Mouse (Mus musculus) liver, embryonic 12.5 days (tissue): ENCODE measurements around the gene Bola3. TPM values are rescaled to one million over a fixed set of nuclear protein-coding genes. Genes with fewer than 3 reads are reported as not detected.

Experiments used
- ATAC-seq: fragments of 200-750 bp; cut with Nextera tagmentation; 2 replicates; pipeline ENCODE4 v1.8.0; 2017; ENCODE audit warnings: moderate number of reproducible peaks, mild to moderate bottlenecking, moderate library complexity
- H3K27ac ChIP-seq: fragments of 300-500 bp; sonication (generic); 2 replicates; pipeline ENCODE4 v1.5.1; 2016; ENCODE audit warnings: mild to moderate bottlenecking
- H3K27me3 ChIP-seq: fragments of 300-500 bp; sonication (generic); replicated peaks from 2 replicates; pipeline ENCODE4 v1.6.1; 2016; ENCODE audit warnings: mild to moderate bottlenecking, moderate library complexity
- H3K36me3 ChIP-seq: fragments of 300-500 bp; sonication (generic); 2 replicates; pipeline ENCODE4 v1.6.1; 2016; ENCODE audit warnings: mild to moderate bottlenecking, moderate library complexity
- H3K4me1 ChIP-seq: fragments of 300-500 bp; sonication (generic); 2 replicates; pipeline ENCODE4 v1.6.1; 2016
- H3K4me2 ChIP-seq: fragments of 300-500 bp; sonication (generic); 2 replicates; pipeline ENCODE4 v1.6.1; 2016; ENCODE audit warnings: mild to moderate bottlenecking, moderate library complexity
- H3K4me3 ChIP-seq: fragments of 300-500 bp; sonication (generic); 2 replicates; pipeline ENCODE4 v1.5.1; 2016; ENCODE audit warnings: mild to moderate bottlenecking, moderate library complexity
- H3K9ac ChIP-seq: fragments of 300-500 bp; sonication (generic); 2 replicates; pipeline ENCODE4 v1.6.1; 2016; ENCODE audit warnings: mild to moderate bottlenecking, moderate library complexity
- H3K9me3 ChIP-seq: fragments of 300-500 bp; sonication (generic); replicated peaks from 2 replicates; pipeline ENCODE4 v1.6.1; 2016; ENCODE audit warnings: mild to moderate bottlenecking, moderate library complexity
- WGBS: fragments of 180-500 bp; shearing (Covaris S2); methylation state at CpG from one replicate; pipeline ENCODE4 v1.1.7; 2016; ENCODE audit not compliant: insufficient replicate concordance; 5-methylcytosine and 5-hydroxymethylcytosine counted together
- polyA plus RNA-seq: library from polyadenylated mRNA; unstranded; fragments of >200 nt; fragmentation: Nextera tagmentation; extraction: Ambion mirVana; gene quantifications from 2 replicates; pipeline ENCODE4 v1.2.1, GENCODE M21; 2016

Gene Bola3
- polyA plus RNA-seq, 1 experiment from 2014 or later = 322 TPM

- H3K36me3 ChIP-seq = peaks cover 98% of the 10 kb centered on the region
- no peak overlapping the region for H3K9ac ChIP-seq
- no peak overlapping the region for H3K27ac ChIP-seq
- no peaks in the 10 kb centered on the region for H3K4me1 ChIP-seq
- no peak overlapping the region for H3K4me2 ChIP-seq
- no peaks in the 10 kb centered on the region for H3K9me3 ChIP-seq
- H3K27me3 ChIP-seq = no peaks in the 10 kb centered on the region
- no peak for ATAC-seq
- 73% methylated on average over 3 of the region's 3 CpGs for WGBS
- H3K4me3 ChIP-seq = no peak overlapping the region
Measured at GRCm38 (mm10) chr6:83371350-83371749, 22.4 kb downstream of the Bola3 start.

GRCm38 (mm10) chr6:83373704-83374300, 24.9 kb downstream of the Bola3 start:
- Histone ChIP-seq H3K4me1 (no peaks in the 10 kb centered on the region), H3K27ac (no peak overlapping the region), H3K4me3 (no peak overlapping the region), H3K9ac (no peak overlapping the region), H3K27me3 (no peaks in the 10 kb centered on the region), H3K4me2 (no peak overlapping the region), H3K9me3 (no peaks in the 10 kb centered on the region), H3K36me3 (peaks cover 99% of the 10 kb centered on the region)
- ATAC-seq = no peak
- WGBS = 78% methylated on average over 9 of the region's 9 CpGs

GRCm38 (mm10) chr6:83381510-83382491, 32.9 kb downstream of the Bola3 start:
- peak; percentile 100 for ATAC-seq
- Histone ChIP-seq H3K4me2 (peak overlapping the region; percentile 42), H3K36me3 (peaks cover 95% of the 10 kb centered on the region), H3K27ac (peak overlapping the region; percentile 70), H3K4me1 (peaks cover 28% of the 10 kb centered on the region), H3K9me3 (no peaks in the 10 kb centered on the region), H3K27me3 (no peaks in the 10 kb centered on the region), H3K9ac (0 out of 2 replicates have a peak overlapping the region, but pooled peaks have one; percentile 40), H3K4me3 (no peak overlapping the region)
- WGBS = 42% methylated on average over 10 of the region's 10 CpGs

GRCm38 (mm10) chr6:83385569-83386090, 36.7 kb downstream of the Bola3 start:
- Histone ChIP-seq H3K4me2 (no peak overlapping the region), H3K4me1 (peaks cover 27% of the 10 kb centered on the region), H3K9ac (no peak overlapping the region), H3K27me3 (no peaks in the 10 kb centered on the region), H3K4me3 (no peak overlapping the region), H3K27ac (no peak overlapping the region), H3K9me3 (no peaks in the 10 kb centered on the region), H3K36me3 (peaks cover 71% of the 10 kb centered on the region)
- WGBS = 87% methylated on average over 9 of the region's 9 CpGs
- ATAC-seq = no peak

- no peaks in the 10 kb centered on the region for H3K9me3 ChIP-seq
- 85% methylated on average over 8 of the region's 8 CpGs for WGBS
- H3K4me1 ChIP-seq = peaks cover 25% of the 10 kb centered on the region
- H3K36me3 ChIP-seq = peaks cover 74% of the 10 kb centered on the region
- no peak overlapping the region for H3K4me3 ChIP-seq
- no peak for ATAC-seq
- H3K27me3 ChIP-seq = no peaks in the 10 kb centered on the region
- H3K4me2 ChIP-seq = no peak overlapping the region
- H3K27ac ChIP-seq = no peak overlapping the region
- no peak overlapping the region for H3K9ac ChIP-seq
Measured at GRCm38 (mm10) chr6:83392166-83392780, 43.3 kb downstream of the Bola3 start.

- H3K4me1 ChIP-seq = peaks cover 32% of the 10 kb centered on the region
- peaks cover 91% of the 10 kb centered on the region for H3K36me3 ChIP-seq
- no peak overlapping the region for H3K9ac ChIP-seq
- H3K27me3 ChIP-seq = no peaks in the 10 kb centered on the region
- no peak for ATAC-seq
- no peak overlapping the region for H3K4me2 ChIP-seq
- H3K9me3 ChIP-seq = no peaks in the 10 kb centered on the region
- WGBS = 76% methylated on average over 4 of the region's 4 CpGs
- H3K4me3 ChIP-seq = no peak overlapping the region
- no peak overlapping the region for H3K27ac ChIP-seq
Measured at GRCm38 (mm10) chr6:83394122-83394521, 45.2 kb downstream of the Bola3 start.

DNA sequence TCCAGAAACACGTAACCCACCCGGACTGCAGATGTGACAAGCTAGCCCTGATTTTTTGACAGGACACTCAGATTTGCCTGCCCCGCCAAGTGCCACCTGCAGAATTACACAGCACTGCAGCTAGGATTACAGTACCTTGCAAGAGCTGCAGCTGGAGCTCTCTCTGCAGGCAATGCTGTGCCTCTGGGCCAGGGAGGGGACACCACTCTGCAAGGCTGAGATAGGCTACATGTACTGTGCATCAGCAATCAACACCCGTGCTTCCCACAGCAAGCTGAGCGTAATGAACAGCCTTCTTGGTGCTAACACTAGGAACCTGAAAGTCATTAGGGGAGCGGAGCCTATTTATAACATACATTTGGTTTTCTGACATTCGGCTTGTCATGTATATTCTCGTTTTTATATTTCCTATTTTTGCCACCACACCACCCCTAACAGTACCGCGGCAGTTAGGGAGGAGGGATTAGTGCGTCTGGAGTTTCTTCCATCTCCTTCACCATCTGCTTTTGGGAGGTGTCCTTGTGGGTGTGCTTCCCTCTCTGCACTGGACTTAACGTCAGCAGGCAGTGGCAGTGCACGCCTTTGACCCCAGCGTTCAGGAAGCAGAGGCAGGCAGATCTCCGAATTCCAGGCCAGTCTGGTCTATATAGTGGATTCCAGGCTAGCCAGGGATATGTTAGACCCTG, 46.7 kb downstream of the Bola3 start:
- no peak overlapping the region for H3K4me3 ChIP-seq
- whole genome bisulfite sequencing = 64% methylated on average over 15 of the region's 15 CpGs
- no peaks in the 10 kb centered on the region for H3K9me3 ChIP-seq
- H3K36me3 ChIP-seq = peaks cover 92% of the 10 kb centered on the region
- peak overlapping the region; percentile 59 for H3K27ac ChIP-seq
- peaks cover 38% of the 10 kb centered on the region for H3K4me1 ChIP-seq
- H3K9ac ChIP-seq = no peak overlapping the region
- peak overlapping the region; percentile 18 for H3K4me2 ChIP-seq
- ATAC-seq = peak; percentile 98
- no peaks in the 10 kb centered on the region for H3K27me3 ChIP-seq

DNA sequence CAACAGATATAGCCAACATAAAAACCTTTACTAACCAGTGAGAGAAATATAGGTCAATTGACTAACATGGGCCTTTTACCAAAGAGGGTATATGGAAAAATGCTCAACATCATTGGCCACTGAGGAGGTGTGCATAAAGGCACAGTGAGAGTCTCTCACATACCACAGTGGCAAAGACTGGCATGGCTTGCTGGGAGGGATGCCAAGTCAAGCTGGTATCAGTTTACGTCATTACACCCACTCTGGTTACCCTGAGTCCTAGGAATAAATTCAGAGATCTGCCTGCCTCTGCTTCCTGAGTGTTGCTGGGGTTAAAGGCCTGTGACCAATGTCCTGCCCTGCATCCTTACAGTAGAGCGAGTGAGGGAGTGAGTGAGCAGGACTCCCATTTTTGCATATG, 47.8 kb downstream of the Bola3 start:
- peaks cover 38% of the 10 kb centered on the region for H3K4me1 ChIP-seq
- H3K27ac ChIP-seq = no peak overlapping the region
- WGBS = 96% methylated on average over 2 of the region's 2 CpGs
- no peak for ATAC-seq
- no peak overlapping the region for H3K4me3 ChIP-seq
- H3K4me2 ChIP-seq = no peak overlapping the region
- peaks cover 93% of the 10 kb centered on the region for H3K36me3 ChIP-seq
- H3K9me3 ChIP-seq = no peaks in the 10 kb centered on the region
- H3K9ac ChIP-seq = no peak overlapping the region
- H3K27me3 ChIP-seq = no peaks in the 10 kb centered on the region

DNA sequence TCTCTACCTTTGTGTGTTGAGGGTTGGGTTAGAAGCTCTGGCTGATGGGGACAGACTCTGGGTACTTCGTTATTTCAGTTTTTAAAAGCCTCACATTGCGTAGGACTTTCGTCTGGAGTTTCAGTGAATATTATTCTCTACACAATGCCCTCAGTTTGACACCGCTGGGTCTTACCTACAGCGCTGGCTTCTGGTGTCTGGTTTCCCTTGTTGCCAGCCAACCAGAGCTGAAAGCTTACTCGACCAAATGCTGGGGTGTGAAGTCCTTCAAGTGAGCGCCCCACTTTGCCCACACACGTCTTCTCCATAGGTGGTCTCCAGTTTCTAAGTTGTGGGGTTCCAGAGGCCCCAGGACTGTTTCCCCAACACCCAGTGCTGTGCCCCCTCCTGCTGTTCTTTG, 48.8 kb downstream of the Bola3 start:
- H3K36me3 ChIP-seq = peaks cover 93% of the 10 kb centered on the region
- WGBS = 77% methylated on average over 8 of the region's 8 CpGs
- no peak overlapping the region for H3K9ac ChIP-seq

DNA sequence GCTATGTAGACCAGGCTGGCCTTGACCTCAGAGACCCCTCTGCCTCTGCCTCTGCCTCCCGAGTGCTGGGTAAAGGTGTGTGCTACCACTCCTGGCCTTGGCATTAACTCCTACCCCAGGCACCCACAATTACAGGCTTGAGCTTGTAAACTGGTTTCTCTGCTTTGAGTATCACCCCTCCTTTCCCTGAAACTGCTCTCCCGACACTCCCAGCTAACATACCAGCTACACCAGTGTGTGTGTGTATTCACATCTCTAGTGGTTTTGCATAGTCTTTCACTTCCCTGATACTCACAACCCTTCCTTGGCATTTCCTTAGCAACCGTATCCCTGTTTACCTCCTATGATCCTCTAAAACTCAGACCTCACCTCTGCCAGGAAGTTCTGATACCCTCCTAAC, 50.8 kb downstream of the Bola3 start:
- Histone ChIP-seq H3K9ac (no peak overlapping the region; the same call in 1 of the 2 replicates), H3K27ac (no peak overlapping the region), H3K27me3 (no peaks in the 10 kb centered on the region), H3K4me3 (no peak overlapping the region), H3K4me2 (no peak overlapping the region), H3K36me3 (peaks cover 93% of the 10 kb centered on the region), H3K9me3 (no peaks in the 10 kb centered on the region), H3K4me1 (peaks cover 33% of the 10 kb centered on the region)
- ATAC-seq = no peak
- 76% methylated on average over 3 of the region's 3 CpGs for WGBS

More for the DNA sequence above, 48.8 kb downstream of the Bola3 start:
- no peaks in the 10 kb centered on the region for H3K27me3 ChIP-seq
- no peak for ATAC-seq
- H3K4me1 ChIP-seq = peaks cover 38% of the 10 kb centered on the region
- peak overlapping the region; percentile 55; the same call in 1 of the 2 replicates for H3K27ac ChIP-seq
- no peak overlapping the region for H3K4me3 ChIP-seq
- no peaks in the 10 kb centered on the region for H3K9me3 ChIP-seq
- no peak overlapping the region for H3K4me2 ChIP-seq

DNA sequence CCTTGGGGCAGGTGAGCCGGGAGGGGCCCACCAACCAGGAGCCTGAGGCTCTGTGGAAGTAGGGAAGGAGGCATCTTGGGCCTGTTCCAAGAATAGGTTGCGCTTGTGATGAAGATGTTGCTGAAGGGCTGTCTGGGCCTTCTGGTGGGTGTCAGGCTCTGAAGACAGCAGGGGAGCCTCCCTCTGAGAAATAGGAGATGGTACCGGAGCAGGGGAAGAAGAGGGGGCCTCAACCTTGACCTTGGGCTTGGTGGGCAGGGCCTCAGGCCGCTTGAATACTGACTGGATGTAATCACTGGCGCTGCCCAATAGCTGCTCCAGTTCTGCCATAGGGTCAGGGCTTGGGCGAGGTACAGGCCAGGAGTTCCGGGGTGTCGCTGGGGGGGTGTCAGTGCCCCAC, 54.5 kb downstream of the Bola3 start:
- Histone ChIP-seq H3K4me2 (no peak overlapping the region), H3K9me3 (no peaks in the 10 kb centered on the region), H3K4me3 (no peak overlapping the region), H3K4me1 (peaks cover 19% of the 10 kb centered on the region), H3K9ac (no peak overlapping the region), H3K27ac (no peak overlapping the region), H3K36me3 (peaks cover 86% of the 10 kb centered on the region), H3K27me3 (no peaks in the 10 kb centered on the region)
- ATAC-seq = no peak
- WGBS = 80% methylated on average over 8 of the region's 8 CpGs
